Mouse (Mus musculus): ENCODE data around the gene Rapgef4.

Rapgef4 gene

GRCm38 (mm10) chr2:71982868-71983597, 2.0 kb downstream of the Rapgef4 start:
- no peak for DNase-seq (ENCODE audit: low spot score in 2 of 2)

GRCm38 (mm10) chr2:71985730-71986129, 4.7 kb downstream of the Rapgef4 start:
- DNase-seq (ENCODE audit: low spot score in 2 of 2), result no peak

- DNase-seq (ENCODE audit: low spot score in 2 of 2), result no peak
Measured at GRCm38 (mm10) chr2:71986276-71986848, 5.3 kb downstream of the Rapgef4 start.

DNA sequence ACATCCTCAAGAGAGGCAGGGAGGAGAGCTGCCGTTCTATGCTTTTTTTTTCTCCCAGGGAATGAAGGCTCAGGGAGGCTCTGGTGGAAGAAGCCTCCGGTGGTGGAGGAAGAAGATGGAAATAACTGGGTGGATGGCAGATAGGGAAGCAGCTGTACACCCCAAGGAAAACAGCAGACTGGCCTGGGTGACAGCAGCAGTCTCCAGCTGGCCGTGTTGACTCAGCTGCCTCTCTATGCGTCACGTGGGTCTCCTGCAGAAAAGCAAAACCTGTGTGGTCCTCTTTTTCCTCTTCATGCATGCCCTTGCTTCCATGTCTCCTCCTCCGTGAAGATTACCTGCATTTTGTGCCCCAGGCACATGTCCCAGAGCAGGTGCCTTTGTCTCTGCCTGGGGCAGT, 7.5 kb downstream of the Rapgef4 start:
- DNase-seq (ENCODE audit: low spot score in 2 of 2), result no peak

DNA sequence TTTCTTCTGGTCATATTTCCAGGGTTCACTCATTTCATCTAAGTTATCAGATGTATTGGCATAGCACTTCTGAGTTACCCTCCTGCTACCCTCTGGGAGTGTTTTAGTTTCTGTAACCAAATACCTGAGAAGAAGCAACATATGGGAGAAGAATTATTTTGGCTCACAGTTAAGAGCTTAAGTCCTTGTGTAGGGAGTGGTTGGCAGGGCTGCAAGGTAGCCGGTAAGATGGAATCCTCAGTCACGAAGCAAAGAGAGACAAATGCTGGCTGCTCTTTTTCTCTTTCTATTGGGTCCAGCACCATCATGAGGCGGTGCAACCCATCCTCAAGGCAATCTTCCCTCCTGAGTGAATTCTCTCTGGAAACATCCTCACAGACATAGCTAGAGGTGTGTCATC, 11.1 kb downstream of the Rapgef4 start:
- no peak for DNase-seq (ENCODE audit: low spot score in 2 of 2)

DNA sequence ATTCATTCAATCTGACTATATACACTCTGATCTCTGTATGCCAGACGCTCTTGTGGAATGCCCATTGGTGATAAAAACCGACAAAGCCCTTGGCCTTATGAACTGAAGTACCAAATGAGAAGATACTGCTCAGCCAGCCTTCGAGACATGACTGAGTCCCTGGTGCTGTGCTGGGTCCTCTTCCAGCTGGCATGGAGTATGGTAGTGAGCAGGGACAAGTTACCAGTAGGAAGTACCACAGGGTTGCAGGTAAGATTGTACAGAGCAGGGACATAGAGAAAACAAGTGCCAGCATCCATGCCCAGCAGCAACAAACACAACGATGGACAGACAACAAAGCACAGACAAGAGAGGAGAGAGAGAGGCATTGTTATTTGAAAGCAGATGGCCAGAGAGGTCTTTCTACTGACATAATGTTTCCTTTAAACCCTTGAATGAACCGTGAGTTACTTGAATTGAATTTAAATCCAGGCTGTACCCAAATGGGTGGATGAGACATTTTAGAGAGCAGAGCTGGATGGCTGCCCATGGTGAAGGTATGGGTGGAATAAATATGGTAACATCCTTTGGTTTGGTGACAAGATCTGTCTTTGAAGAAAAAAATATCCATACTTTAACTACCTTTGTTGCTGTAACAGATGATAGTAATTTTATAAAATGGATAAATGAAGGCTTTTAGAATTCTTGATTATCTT, 12.8 kb downstream of the Rapgef4 start:
- DNase-seq (ENCODE audit: low spot score in 2 of 2), result no peak

DNA sequence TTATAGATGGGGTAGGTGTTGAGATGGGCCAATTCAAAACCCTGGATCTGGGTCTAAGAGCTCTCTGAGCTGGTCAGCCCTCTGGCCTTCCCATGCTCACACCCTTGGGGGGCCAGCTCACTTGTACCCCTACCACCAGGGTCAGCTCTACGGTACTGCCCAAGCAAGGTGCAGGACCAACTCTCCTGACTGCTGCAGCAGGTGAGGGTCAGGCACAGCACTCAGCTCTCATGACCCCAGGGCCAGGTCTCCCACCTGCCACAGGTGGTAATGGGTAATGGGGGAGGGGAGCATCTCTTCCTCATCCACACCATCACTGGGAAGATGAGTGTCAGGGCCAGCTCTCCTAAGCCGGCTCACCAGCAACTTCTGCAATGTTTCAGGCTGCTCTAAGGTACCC, 17.5 kb downstream of the Rapgef4 start:
- no peak for DNase-seq (ENCODE audit: low spot score in 2 of 2)

DNA sequence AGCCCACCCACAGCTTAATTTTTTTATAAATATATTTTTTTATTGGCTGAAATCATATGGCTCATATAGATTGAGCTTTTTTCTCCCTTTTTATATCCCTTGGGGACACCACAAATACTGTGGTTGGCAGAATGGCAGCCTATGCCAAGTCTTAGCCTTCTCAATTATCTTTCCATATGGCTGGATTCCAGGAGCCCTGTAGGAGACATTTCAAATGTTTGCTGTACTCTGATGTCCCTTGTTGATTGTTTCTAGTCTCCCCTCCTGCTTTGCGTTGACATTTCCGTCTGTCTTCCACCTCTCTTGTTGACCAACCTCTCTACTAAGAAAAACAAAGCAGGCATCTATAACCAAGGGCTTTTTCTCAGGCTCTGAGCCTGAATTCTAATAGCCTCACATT, 19.1 kb downstream of the Rapgef4 start:
- no peak for DNase-seq (ENCODE audit: low spot score in 2 of 2)

- no peak for DNase-seq (ENCODE audit: low spot score in 2 of 2)
Measured at GRCm38 (mm10) chr2:72002843-72003370, 21.9 kb downstream of the Rapgef4 start.

GRCm38 (mm10) chr2:72003756-72004525, 22.9 kb downstream of the Rapgef4 start:
- no peak for DNase-seq (ENCODE audit: low spot score in 2 of 2)

DNA sequence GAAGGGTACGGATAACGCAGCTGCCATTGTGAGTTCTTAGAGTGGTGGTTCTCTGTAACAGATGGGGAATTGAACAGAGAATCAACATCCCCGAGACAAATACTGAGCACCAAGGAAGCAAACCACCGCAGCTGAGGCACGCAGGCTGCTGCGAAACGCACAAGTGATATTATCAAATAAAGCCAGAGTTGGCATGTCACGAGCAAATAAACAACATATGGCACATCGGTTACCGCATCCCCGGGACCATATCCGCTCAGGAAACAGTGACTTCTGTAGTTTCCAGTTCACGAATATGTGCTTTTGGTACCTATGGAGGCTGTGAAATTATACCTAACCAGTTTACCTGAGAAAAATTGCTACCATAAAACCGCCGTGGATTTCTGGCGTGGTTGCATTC, 24.0 kb downstream of the Rapgef4 start:
- no peak for DNase-seq (ENCODE audit: low spot score in 2 of 2)

- peak in 1 of 2 experiments; percentile 60 for DNase-seq (ENCODE audit: low spot score in 2 of 2)
Measured at GRCm38 (mm10) chr2:72009446-72010218, 28.6 kb downstream of the Rapgef4 start.

GRCm38 (mm10) chr2:72015366-72015765, 34.3 kb downstream of the Rapgef4 start:
- no peak for DNase-seq (ENCODE audit: low spot score in 2 of 2)

- no peak for DNase-seq (ENCODE audit: low spot score in 2 of 2)
Measured at GRCm38 (mm10) chr2:72016013-72016412, 35.0 kb downstream of the Rapgef4 start.

- no peak for DNase-seq (ENCODE audit: low spot score in 2 of 2)
Measured at GRCm38 (mm10) chr2:72017168-72017567, 36.1 kb downstream of the Rapgef4 start.

GRCm38 (mm10) chr2:72018736-72019135, 37.7 kb downstream of the Rapgef4 start:
- DNase-seq (ENCODE audit: low spot score in 2 of 2), result no peak

- DNase-seq (ENCODE audit: low spot score in 2 of 2), result no peak
Measured at GRCm38 (mm10) chr2:72020755-72021154, 39.7 kb downstream of the Rapgef4 start.

DNA sequence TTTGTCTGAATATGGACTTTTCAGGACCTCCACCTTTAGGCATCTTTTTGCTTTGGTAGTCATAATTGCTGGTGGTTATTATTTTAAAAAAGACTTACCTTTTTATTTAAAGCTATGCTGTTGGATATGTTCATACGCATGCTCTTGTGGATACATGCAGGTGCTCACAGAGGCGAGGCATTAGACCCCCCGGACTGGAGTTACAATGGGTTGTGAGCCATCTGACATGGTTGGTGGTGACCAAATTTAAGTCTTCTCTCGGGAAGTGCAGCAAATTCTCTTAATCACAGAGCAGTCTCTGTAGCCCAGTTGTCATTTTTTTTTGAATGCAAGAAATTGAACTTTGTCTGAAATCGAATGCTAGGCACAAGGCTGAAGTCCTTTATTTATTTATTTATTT, 40.4 kb downstream of the Rapgef4 start:
- DNase-seq (ENCODE audit: low spot score in 2 of 2), result no peak

GRCm38 (mm10) chr2:72021845-72022244, 40.8 kb downstream of the Rapgef4 start:
- no peak for DNase-seq (ENCODE audit: low spot score in 2 of 2)

- no peak for DNase-seq (ENCODE audit: low spot score in 2 of 2)
Measured at GRCm38 (mm10) chr2:72023791-72024190, 42.8 kb downstream of the Rapgef4 start.

DNA sequence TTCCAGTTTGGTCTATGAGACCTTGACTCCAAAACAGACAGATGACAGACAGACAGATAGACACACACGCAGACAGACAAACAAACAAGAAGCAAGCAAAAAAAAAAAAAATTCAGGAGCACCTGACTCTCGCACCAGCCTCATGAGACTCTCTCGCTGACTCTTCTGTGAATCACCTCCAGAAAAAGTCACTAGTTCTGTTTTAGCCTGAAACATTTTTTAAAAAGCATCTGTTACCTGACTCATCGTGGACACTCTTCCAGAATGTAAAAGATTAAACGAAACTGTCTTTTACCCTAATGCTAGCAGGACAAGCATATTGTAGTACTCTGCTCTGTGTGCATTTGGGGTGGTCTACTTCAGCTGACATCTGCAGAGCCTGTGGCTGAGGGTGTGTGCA, 44.6 kb downstream of the Rapgef4 start:
- DNase-seq (ENCODE audit: low spot score in 2 of 2), result no peak

Measured in frontal cortex, postnatal 14 days (tissue).